12 mouse cellular contexts compared by ENCODE assay signal in genomic region chr2:6378590-6379205, GRCm38 (mm10). TPM values are rescaled to one million over a fixed set of nuclear protein-coding genes. Genes with fewer than 3 reads are reported as not detected.
DNase-seq lines count a peak whose midpoint lies in the region; ATAC-seq and TF ChIP-seq lines count a peak whose summit lies in the region.
"Had no signal": no experiment of that assay in that cellular context is flagged by ENCODE, and none has a peak within 500 bp of the region (broad histone marks: within the 10 kb centered on the region; RNA-seq: fewer than 3 reads in every experiment).

No protein-coding gene starts in this region.

- no peak for TF ChIP-seq CTCF in kidney, postnatal 0 days (IDR thresholded peaks at IDR 0.05; ENCODE audit: low read depth)
- no peak for TF ChIP-seq CTCF in bone marrow, adult 2 months (IDR thresholded peaks at IDR 0.05; ENCODE audit: control insufficient read depth, insufficient read depth, low read length)

- H3K4me3 ChIP-seq in kidney, postnatal 0 days (replicated peaks; ENCODE audit: low read depth, low read length): no peak overlapping the region
- no peak overlapping the region for H3K4me3 ChIP-seq in kidney, embryonic 16.5 days (ENCODE audit: low read length)
- no peak overlapping the region for H3K4me3 ChIP-seq in bone marrow, adult 2 months (replicated peaks; ENCODE audit: control insufficient read depth, low read depth, low read length)
- H3K4me3 ChIP-seq in liver, embryonic 12.5 days: no peak overlapping the region
- H3K4me3 ChIP-seq in stomach, embryonic 15.5 days (replicated peaks): no peak overlapping the region
- H3K4me3 ChIP-seq in forebrain, embryonic 15.5 days: no peak overlapping the region
- H3K4me3 ChIP-seq: hindbrain, embryonic 15.5 days had no signal

- H3K36me3 ChIP-seq in kidney, postnatal 0 days (ENCODE audit: insufficient read depth, low read length): no peaks in the 10 kb centered on the region
- H3K36me3 ChIP-seq in kidney, embryonic 16.5 days (ENCODE audit: insufficient read depth, low read length): no peaks in the 10 kb centered on the region
- H3K36me3 ChIP-seq in liver, embryonic 12.5 days: no peaks in the 10 kb centered on the region
- H3K36me3 ChIP-seq in stomach, embryonic 15.5 days: no peaks in the 10 kb centered on the region
- no peaks in the 10 kb centered on the region for H3K36me3 ChIP-seq in forebrain, embryonic 15.5 days
- H3K36me3 ChIP-seq: hindbrain, embryonic 15.5 days had no signal

- H3K27me3 ChIP-seq in kidney, postnatal 0 days (ENCODE audit: insufficient read depth, low read length): no peaks in the 10 kb centered on the region
- H3K27me3 ChIP-seq in kidney, embryonic 16.5 days (ENCODE audit: insufficient read depth, low read length): no peaks in the 10 kb centered on the region
- H3K27me3 ChIP-seq in liver, embryonic 12.5 days (replicated peaks): no peaks in the 10 kb centered on the region
- H3K27me3 ChIP-seq in stomach, embryonic 15.5 days (replicated peaks): no peaks in the 10 kb centered on the region
- H3K27me3 ChIP-seq in forebrain, embryonic 15.5 days: no peaks in the 10 kb centered on the region
- H3K27me3 ChIP-seq: hindbrain, embryonic 15.5 days had no signal

- H3K4me1 ChIP-seq in kidney, postnatal 0 days (replicated peaks; ENCODE audit: insufficient read depth, low read length): peaks cover 4% of the 10 kb centered on the region; the same call in 1 of the 2 replicates
- H3K4me1 ChIP-seq in kidney, embryonic 16.5 days (ENCODE audit: insufficient read depth, low read length): peaks cover 45% of the 10 kb centered on the region
- H3K4me1 ChIP-seq in bone marrow, adult 2 months (ENCODE audit: control insufficient read depth, insufficient read depth, low read length): peaks cover 4% of the 10 kb centered on the region
- H3K4me1 ChIP-seq in liver, embryonic 12.5 days: peaks cover 47% of the 10 kb centered on the region
- H3K4me1 ChIP-seq in stomach, embryonic 15.5 days: peaks cover 27% of the 10 kb centered on the region
- 0 out of 2 replicates have a peak, but pooled peaks cover 4% of the 10 kb centered on the region for H3K4me1 ChIP-seq in forebrain, embryonic 15.5 days

- H3K4me2 ChIP-seq in kidney, postnatal 0 days (ENCODE audit: low read length): no peak overlapping the region
- no peak overlapping the region for H3K4me2 ChIP-seq in kidney, embryonic 16.5 days (replicated peaks; ENCODE audit: low read depth, low read length)
- peak overlapping the region; percentile 24; the same call in 1 of the 2 replicates for H3K4me2 ChIP-seq in liver, embryonic 12.5 days
- no peak overlapping the region for H3K4me2 ChIP-seq in stomach, embryonic 15.5 days
- no peak overlapping the region for H3K4me2 ChIP-seq in forebrain, embryonic 15.5 days (replicated peaks)
- H3K4me2 ChIP-seq: hindbrain, embryonic 15.5 days had no signal

- H3K9ac ChIP-seq in kidney, postnatal 0 days (ENCODE audit: low read depth, low read length): no peak overlapping the region
- H3K9ac ChIP-seq in kidney, embryonic 16.5 days (replicated peaks; ENCODE audit: low read length): no peak overlapping the region
- no peak overlapping the region for H3K9ac ChIP-seq in liver, embryonic 12.5 days
- no peak overlapping the region for H3K9ac ChIP-seq in stomach, embryonic 15.5 days
- no peak overlapping the region for H3K9ac ChIP-seq in forebrain, embryonic 15.5 days (replicated peaks)
- H3K9ac ChIP-seq: forebrain, postnatal 0 days; hindbrain, embryonic 15.5 days had no signal

- H3K9me3 ChIP-seq in kidney, postnatal 0 days (replicated peaks; ENCODE audit: low read length): no peaks in the 10 kb centered on the region
- no peaks in the 10 kb centered on the region for H3K9me3 ChIP-seq in kidney, embryonic 16.5 days (ENCODE audit: low read length)
- H3K9me3 ChIP-seq in liver, embryonic 12.5 days (replicated peaks): no peaks in the 10 kb centered on the region
- H3K9me3 ChIP-seq in stomach, embryonic 15.5 days: no peaks in the 10 kb centered on the region
- H3K9me3 ChIP-seq in forebrain, embryonic 15.5 days: no peaks in the 10 kb centered on the region
- H3K9me3 ChIP-seq: hindbrain, embryonic 15.5 days had no signal

- WGBS in kidney, postnatal 0 days: 56% methylated on average over 8 of the region's 8 CpGs
- WGBS in kidney, embryonic 16.5 days: 59% methylated on average over 8 of the region's 8 CpGs
- WGBS in bone marrow, adult 2 months: 36% methylated on average over 8 of the region's 8 CpGs
- WGBS in liver, embryonic 12.5 days (ENCODE audit: insufficient replicate concordance): 48% methylated on average over 8 of the region's 8 CpGs
- 49% methylated on average over 8 of the region's 8 CpGs for WGBS in stomach, embryonic 15.5 days
- WGBS in forebrain, embryonic 15.5 days: 79% methylated on average over 8 of the region's 8 CpGs

- 0 out of 2 replicates have a peak, but pooled peaks have one; percentile 59 for ATAC-seq in kidney, postnatal 0 days (replicated peaks; ENCODE audit: low FRiP score, low read depth)
- no peak for ATAC-seq in kidney, embryonic 16.5 days (ENCODE audit: low FRiP score, low TSS enrichment)
- peak; percentile 79 for ATAC-seq in liver, embryonic 12.5 days
- ATAC-seq in stomach, embryonic 15.5 days (ENCODE audit: insufficient read depth, low FRiP score, low read depth): peak; percentile 79; the same call in 1 of the 2 replicates
- no peak for ATAC-seq in forebrain, embryonic 15.5 days (replicated peaks)
- ATAC-seq: forebrain, postnatal 0 days had no signal

- no peak overlapping the region for H3K27ac ChIP-seq in kidney, postnatal 0 days
- no peak overlapping the region for H3K27ac ChIP-seq in kidney, embryonic 16.5 days (ENCODE audit: low read length)
- H3K27ac ChIP-seq in bone marrow, adult 2 months (ENCODE audit: control insufficient read depth, insufficient read depth, low read depth, low read length, poor library complexity): peak overlapping the region; percentile 44
- H3K27ac ChIP-seq in liver, embryonic 12.5 days: peak overlapping the region; percentile 30; the same call in 1 of the 2 replicates
- peak overlapping the region; percentile 65 for H3K27ac ChIP-seq in stomach, embryonic 15.5 days
- H3K27ac ChIP-seq in forebrain, embryonic 15.5 days (replicated peaks): no peak overlapping the region
- H3K27ac ChIP-seq: hindbrain, embryonic 15.5 days had no signal

- TF ChIP-seq POLR2A in bone marrow, adult 2 months (IDR thresholded peaks at IDR 0.05; ENCODE audit: borderline replicate concordance, control insufficient read depth, low read depth, low read length): no peak

- no peak for DNase-seq in kidney, postnatal 0 days (ENCODE audit: low spot score)
- DNase-seq in urinary bladder, postnatal 4 days (ENCODE audit: low spot score in 2 of 2): no peak
- no peak for DNase-seq in retina, postnatal 1 day
- DNase-seq: cerebellum, adult 8-10 months; forebrain, postnatal 0 days; spleen, adult 18-20 months had no signal

RNA-seq across cellular contexts. Expression of gene Usp6nl, which starts 56.2 kb away (rescaled TPM):
- 8.8 and 9.8 TPM in 2 replicates for polyA plus RNA-seq in kidney, postnatal 0 days (2015; fragmentation: Nextera tagmentation; extraction: Ambion mirVana)
- 8.6 and 8.8 TPM in 2 replicates for polyA plus RNA-seq in kidney, embryonic 16.5 days (2015; fragmentation: Nextera tagmentation; extraction: Ambion mirVana)
- 6.9 and 8.8 TPM in 2 replicates for polyA plus RNA-seq in bone marrow, adult 2 months (2011; ENCODE audit: insufficient read depth, insufficient read length, low replicate concordance, missing spikeins)
- polyA plus RNA-seq in liver, embryonic 12.5 days (2016; fragmentation: Nextera tagmentation; extraction: Ambion mirVana): 7.7 and 7.9 TPM in 2 replicates
- polyA plus RNA-seq in stomach, embryonic 15.5 days (2015; fragmentation: Nextera tagmentation; extraction: Ambion mirVana): 9.1 and 11.3 TPM in 2 replicates
- polyA plus RNA-seq in forebrain, embryonic 15.5 days (2015; fragmentation: Nextera tagmentation; extraction: Ambion mirVana): 7.6 and 8.0 TPM in 2 replicates

Comparison
In these comparisons a context has a peak if more than half of its experiments do, and no peak if none do; other contexts are left out.
1. ATAC-seq: peak in kidney, postnatal 0 days (single experiment), liver, embryonic 12.5 days (single experiment) and stomach, embryonic 15.5 days (single experiment); none in kidney, embryonic 16.5 days (single experiment) and forebrain, embryonic 15.5 days (single experiment).
2. H3K27ac ChIP-seq: peak in bone marrow, adult 2 months (single experiment), liver, embryonic 12.5 days (single experiment) and stomach, embryonic 15.5 days (single experiment); none in kidney, postnatal 0 days (single experiment), kidney, embryonic 16.5 days (single experiment) and forebrain, embryonic 15.5 days (single experiment).